Mouse (Mus musculus): ENCODE data around the gene Snx29. TPM values are rescaled to one million over a fixed set of nuclear protein-coding genes. Genes with fewer than 3 reads are reported as not detected.

Snx29 gene
- polyA plus RNA-seq, 1 experiment from 2014 or later: 9.5 TPM

GRCm38 (mm10) chr16:11728627-11729026 is 405.9 kb downstream of the Snx29 start:
- Histone ChIP-seq H3K9ac (ENCODE audit: low read length) (no peak overlapping the region), H3K4me3 (ENCODE audit: low read depth, low read length) (no peak overlapping the region), H3K36me3 (ENCODE audit: control insufficient read depth, insufficient read depth, low read length) (no peaks in the 10 kb centered on the region), H3K4me1 (ENCODE audit: control insufficient read depth, insufficient read depth, low read length) (no peaks in the 10 kb centered on the region), H3K27ac (replicated peaks; ENCODE audit: low read depth, low read length) (no peak overlapping the region), H3K4me2 (ENCODE audit: low read depth, severe bottlenecking) (no peak overlapping the region), H3K9me3 (ENCODE audit: control insufficient read depth, low read length) (no peaks in the 10 kb centered on the region), H3K27me3 (ENCODE audit: control insufficient read depth, insufficient read depth, low read length) (no peaks in the 10 kb centered on the region)
- ATAC-seq (ENCODE audit: insufficient number of reproducible peaks, low FRiP score, low TSS enrichment, low read depth) (no peak), DNase-seq (ENCODE audit: low spot score) (no peak)
- 75% methylated on average over 3 of the region's 3 CpGs for WGBS

- no peaks in the 10 kb centered on the region for H3K36me3 ChIP-seq (ENCODE audit: control insufficient read depth, insufficient read depth, low read length)
- ATAC-seq (ENCODE audit: insufficient number of reproducible peaks, low FRiP score, low TSS enrichment, low read depth) (no peak), DNase-seq (ENCODE audit: low spot score) (no peak)
- no peak overlapping the region for H3K4me3 ChIP-seq (ENCODE audit: low read depth, low read length)
- no peaks in the 10 kb centered on the region for H3K4me1 ChIP-seq (ENCODE audit: control insufficient read depth, insufficient read depth, low read length)
- no peak overlapping the region for H3K4me2 ChIP-seq (ENCODE audit: low read depth, severe bottlenecking)
- no peaks in the 10 kb centered on the region for H3K27me3 ChIP-seq (ENCODE audit: control insufficient read depth, insufficient read depth, low read length)
- H3K9me3 ChIP-seq (ENCODE audit: control insufficient read depth, low read length): no peaks in the 10 kb centered on the region
- no peak overlapping the region for H3K9ac ChIP-seq (ENCODE audit: low read length)
- 86% methylated on average over 6 of the region's 6 CpGs for WGBS
- no peak overlapping the region for H3K27ac ChIP-seq (replicated peaks; ENCODE audit: low read depth, low read length)
Measured at GRCm38 (mm10) chr16:11729111-11729510, 406.4 kb downstream of the Snx29 start.

- Histone ChIP-seq H3K4me2 (ENCODE audit: low read depth, severe bottlenecking) (no peak overlapping the region), H3K36me3 (ENCODE audit: control insufficient read depth, insufficient read depth, low read length) (no peaks in the 10 kb centered on the region), H3K27ac (replicated peaks; ENCODE audit: low read depth, low read length) (no peak overlapping the region), H3K9me3 (ENCODE audit: control insufficient read depth, low read length) (no peaks in the 10 kb centered on the region), H3K9ac (ENCODE audit: low read length) (no peak overlapping the region), H3K27me3 (ENCODE audit: control insufficient read depth, insufficient read depth, low read length) (no peaks in the 10 kb centered on the region), H3K4me1 (ENCODE audit: control insufficient read depth, insufficient read depth, low read length) (no peaks in the 10 kb centered on the region), H3K4me3 (ENCODE audit: low read depth, low read length) (no peak overlapping the region)
- ATAC-seq (ENCODE audit: insufficient number of reproducible peaks, low FRiP score, low TSS enrichment, low read depth) (no peak), DNase-seq (ENCODE audit: low spot score) (no peak)
- 78% methylated on average over 5 of the region's 5 CpGs for WGBS
Measured at GRCm38 (mm10) chr16:11729815-11730214, 407.1 kb downstream of the Snx29 start.

- WGBS: 75% methylated on average over 5 of the region's 5 CpGs
Measured at GRCm38 (mm10) chr16:11731014-11731535, 408.4 kb downstream of the Snx29 start.

GRCm38 (mm10) chr16:11738341-11738740 is 415.6 kb downstream of the Snx29 start:
- Histone ChIP-seq H3K27ac (replicated peaks; ENCODE audit: low read depth, low read length) (no peak overlapping the region), H3K9me3 (ENCODE audit: control insufficient read depth, low read length) (no peaks in the 10 kb centered on the region), H3K4me3 (ENCODE audit: low read depth, low read length) (no peak overlapping the region), H3K36me3 (ENCODE audit: control insufficient read depth, insufficient read depth, low read length) (no peaks in the 10 kb centered on the region), H3K4me2 (ENCODE audit: low read depth, severe bottlenecking) (no peak overlapping the region), H3K9ac (ENCODE audit: low read length) (no peak overlapping the region), H3K27me3 (ENCODE audit: control insufficient read depth, insufficient read depth, low read length) (no peaks in the 10 kb centered on the region), H3K4me1 (ENCODE audit: control insufficient read depth, insufficient read depth, low read length) (no peaks in the 10 kb centered on the region)
- 50% methylated on average over 7 of the region's 7 CpGs for WGBS
- DNase-seq (ENCODE audit: low spot score) (peak; percentile 79), ATAC-seq (ENCODE audit: insufficient number of reproducible peaks, low FRiP score, low TSS enrichment, low read depth) (no peak)

More at GRCm38 (mm10) chr16:11731014-11731535, 408.4 kb downstream of the Snx29 start:
- Histone ChIP-seq H3K27me3 (ENCODE audit: control insufficient read depth, insufficient read depth, low read length) (no peaks in the 10 kb centered on the region), H3K4me1 (ENCODE audit: control insufficient read depth, insufficient read depth, low read length) (no peaks in the 10 kb centered on the region), H3K9me3 (ENCODE audit: control insufficient read depth, low read length) (no peaks in the 10 kb centered on the region), H3K36me3 (ENCODE audit: control insufficient read depth, insufficient read depth, low read length) (no peaks in the 10 kb centered on the region), H3K9ac (ENCODE audit: low read length) (no peak overlapping the region), H3K4me2 (ENCODE audit: low read depth, severe bottlenecking) (no peak overlapping the region), H3K27ac (replicated peaks; ENCODE audit: low read depth, low read length) (no peak overlapping the region), H3K4me3 (ENCODE audit: low read depth, low read length) (no peak overlapping the region)
- ATAC-seq (ENCODE audit: insufficient number of reproducible peaks, low FRiP score, low TSS enrichment, low read depth): no peak
- no peak for DNase-seq (ENCODE audit: low spot score)

GRCm38 (mm10) chr16:11741951-11742350 is 419.2 kb downstream of the Snx29 start:
- H3K9me3 ChIP-seq (ENCODE audit: control insufficient read depth, low read length): no peaks in the 10 kb centered on the region
- 78% methylated on average over 5 of the region's 5 CpGs for WGBS
- no peak overlapping the region for H3K9ac ChIP-seq (ENCODE audit: low read length)
- H3K4me1 ChIP-seq (ENCODE audit: control insufficient read depth, insufficient read depth, low read length): no peaks in the 10 kb centered on the region
- no peak overlapping the region for H3K4me3 ChIP-seq (ENCODE audit: low read depth, low read length)
- H3K27me3 ChIP-seq (ENCODE audit: control insufficient read depth, insufficient read depth, low read length): no peaks in the 10 kb centered on the region
- H3K4me2 ChIP-seq (ENCODE audit: low read depth, severe bottlenecking): no peak overlapping the region
- ATAC-seq (ENCODE audit: insufficient number of reproducible peaks, low FRiP score, low TSS enrichment, low read depth): no peak
- H3K36me3 ChIP-seq (ENCODE audit: control insufficient read depth, insufficient read depth, low read length): no peaks in the 10 kb centered on the region
- H3K27ac ChIP-seq (replicated peaks; ENCODE audit: low read depth, low read length): no peak overlapping the region
- DNase-seq (ENCODE audit: low spot score): no peak

- Histone ChIP-seq H3K4me1 (ENCODE audit: control insufficient read depth, insufficient read depth, low read length) (no peaks in the 10 kb centered on the region), H3K9me3 (ENCODE audit: control insufficient read depth, low read length) (no peaks in the 10 kb centered on the region), H3K27ac (replicated peaks; ENCODE audit: low read depth, low read length) (no peak overlapping the region), H3K4me3 (ENCODE audit: low read depth, low read length) (no peak overlapping the region), H3K27me3 (ENCODE audit: control insufficient read depth, insufficient read depth, low read length) (no peaks in the 10 kb centered on the region), H3K4me2 (ENCODE audit: low read depth, severe bottlenecking) (no peak overlapping the region), H3K9ac (ENCODE audit: low read length) (no peak overlapping the region), H3K36me3 (ENCODE audit: control insufficient read depth, insufficient read depth, low read length) (no peaks in the 10 kb centered on the region)
- DNase-seq (ENCODE audit: low spot score) (no peak), ATAC-seq (ENCODE audit: insufficient number of reproducible peaks, low FRiP score, low TSS enrichment, low read depth) (no peak)
- 89% methylated on average over 7 of the region's 7 CpGs for WGBS
Measured at GRCm38 (mm10) chr16:11742351-11742750, 419.6 kb downstream of the Snx29 start.

- DNase-seq (ENCODE audit: low spot score) (no peak), ATAC-seq (ENCODE audit: insufficient number of reproducible peaks, low FRiP score, low TSS enrichment, low read depth) (no peak)
- H3K4me1 ChIP-seq (ENCODE audit: control insufficient read depth, insufficient read depth, low read length): no peaks in the 10 kb centered on the region
- no peak overlapping the region for H3K9ac ChIP-seq (ENCODE audit: low read length)
- H3K36me3 ChIP-seq (ENCODE audit: control insufficient read depth, insufficient read depth, low read length): no peaks in the 10 kb centered on the region
- no peak overlapping the region for H3K27ac ChIP-seq (replicated peaks; ENCODE audit: low read depth, low read length)
- H3K9me3 ChIP-seq (ENCODE audit: control insufficient read depth, low read length): no peaks in the 10 kb centered on the region
- no peaks in the 10 kb centered on the region for H3K27me3 ChIP-seq (ENCODE audit: control insufficient read depth, insufficient read depth, low read length)
- WGBS: 68% methylated on average over 3 of the region's 3 CpGs
- no peak overlapping the region for H3K4me3 ChIP-seq (ENCODE audit: low read depth, low read length)
- no peak overlapping the region for H3K4me2 ChIP-seq (ENCODE audit: low read depth, severe bottlenecking)
Measured at GRCm38 (mm10) chr16:11743013-11743412, 420.3 kb downstream of the Snx29 start.

- DNase-seq (ENCODE audit: low spot score): no peak
- Histone ChIP-seq H3K9me3 (ENCODE audit: control insufficient read depth, low read length) (no peaks in the 10 kb centered on the region), H3K4me3 (ENCODE audit: low read depth, low read length) (no peak overlapping the region), H3K4me1 (ENCODE audit: control insufficient read depth, insufficient read depth, low read length) (no peaks in the 10 kb centered on the region), H3K27me3 (ENCODE audit: control insufficient read depth, insufficient read depth, low read length) (no peaks in the 10 kb centered on the region), H3K9ac (ENCODE audit: low read length) (no peak overlapping the region), H3K27ac (replicated peaks; ENCODE audit: low read depth, low read length) (no peak overlapping the region), H3K36me3 (ENCODE audit: control insufficient read depth, insufficient read depth, low read length) (no peaks in the 10 kb centered on the region), H3K4me2 (ENCODE audit: low read depth, severe bottlenecking) (no peak overlapping the region)
- 94% methylated on average over 4 of the region's 4 CpGs for WGBS
- ATAC-seq (ENCODE audit: insufficient number of reproducible peaks, low FRiP score, low TSS enrichment, low read depth): no peak
Measured at GRCm38 (mm10) chr16:11743724-11744123, 421.0 kb downstream of the Snx29 start.

Data from limb, embryonic 11.5 days (tissue).